Mouse (Mus musculus): Measurements from ENCODE around the gene Mef2a. TPM values are rescaled to one million over a fixed set of nuclear protein-coding genes. Genes with fewer than 3 reads are reported as not detected.

Gene Mef2a
- total RNA-seq, 1 experiment = 14.3 TPM

GRCm38 (mm10) chr7:67228891-67229602, 143.6 kb downstream of the Mef2a start:
- Histone ChIP-seq H3K4me3 (ENCODE audit: insufficient read depth in 1 of 2, low read depth in 1 of 2, low read length in 2 of 2, poor library complexity in 1 of 2, severe bottlenecking in 1 of 2) (no peak overlapping the region), H3K9ac (ENCODE audit: insufficient read depth, low read depth, low read length, poor library complexity, severe bottlenecking) (no peak overlapping the region), H3K36me3 (ENCODE audit: control insufficient read depth, insufficient read depth, low read length, poor library complexity, severe bottlenecking) (no peaks in the 10 kb centered on the region; the same call in none of the 2 replicates), H3K27ac (ENCODE audit: insufficient read depth, low read depth, low read length, poor library complexity, severe bottlenecking) (no peak overlapping the region), H3K9me3 (ENCODE audit: control insufficient read depth, insufficient read depth, low read depth, low read length) (no peaks in the 10 kb centered on the region), H3K4me1 (ENCODE audit: control insufficient read depth in 2 of 2, insufficient read depth in 2 of 2, low read length in 2 of 2, poor library complexity in 1 of 2) (no peaks in the 10 kb centered on the region)
- peak; percentile 12 for DNase-seq (ENCODE audit: low read depth, low spot score)
- in situ Hi-C loops (cut with MboI; ENCODE audit: low sequenced_read_pairs in 2 of 2, unreplicated experiment in 2 of 2) = no loop called here
- TF ChIP-seq ZNF384 (IDR thresholded peaks at IDR 0.05; ENCODE audit: low read depth, low read length) (no peak), ZC3H11A (IDR thresholded peaks at IDR 0.05; ENCODE audit: borderline replicate concordance, low read depth, low read length) (no peak), MAFK (IDR thresholded peaks at IDR 0.05; ENCODE audit: insufficient read depth, low read depth, low read length) (no peak), CHD2 (IDR thresholded peaks at IDR 0.05; ENCODE audit: low read depth, low read length) (no peak), HCFC1 (IDR thresholded peaks at IDR 0.05; ENCODE audit: borderline replicate concordance, insufficient read depth, low read length) (no peak)

DNA sequence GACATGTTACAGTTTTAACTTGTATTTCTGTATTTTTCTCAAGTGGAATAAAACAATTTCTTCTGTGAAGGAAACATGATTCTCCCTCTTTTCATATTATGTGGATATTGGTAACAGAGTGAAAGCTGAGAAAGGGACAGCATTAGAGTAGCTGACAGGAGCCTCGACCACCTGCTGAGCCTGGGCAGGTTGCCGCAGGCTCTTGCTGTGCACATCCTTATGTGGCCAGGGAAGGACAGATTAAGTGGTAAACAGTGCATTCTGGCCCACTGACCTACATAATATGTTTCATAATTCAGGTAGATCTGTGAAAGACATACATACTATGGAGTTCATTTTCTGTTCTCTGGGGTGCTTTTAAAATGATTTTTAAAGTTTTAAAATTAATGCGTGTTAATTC, 144.3 kb downstream of the Mef2a start:
- in situ Hi-C loops (cut with MboI; ENCODE audit: low sequenced_read_pairs in 2 of 2, unreplicated experiment in 2 of 2) = no loop called here
- DNase-seq (ENCODE audit: low read depth, low spot score) = no peak
- H3K36me3 ChIP-seq (ENCODE audit: control insufficient read depth, insufficient read depth, low read length, poor library complexity, severe bottlenecking) = no peaks in the 10 kb centered on the region; the same call in none of the 2 replicates
- no peak overlapping the region for H3K4me3 ChIP-seq (ENCODE audit: insufficient read depth in 1 of 2, low read depth in 1 of 2, low read length in 2 of 2, poor library complexity in 1 of 2, severe bottlenecking in 1 of 2)
- no peak for TF ChIP-seq HCFC1 (IDR thresholded peaks at IDR 0.05; ENCODE audit: borderline replicate concordance, insufficient read depth, low read length)
- no peak for TF ChIP-seq ZC3H11A (IDR thresholded peaks at IDR 0.05; ENCODE audit: borderline replicate concordance, low read depth, low read length)
- TF ChIP-seq ZNF384 (IDR thresholded peaks at IDR 0.05; ENCODE audit: low read depth, low read length) = no peak
- TF ChIP-seq CHD2 (IDR thresholded peaks at IDR 0.05; ENCODE audit: low read depth, low read length) = no peak
- no peak for TF ChIP-seq MAFK (IDR thresholded peaks at IDR 0.05; ENCODE audit: insufficient read depth, low read depth, low read length)
- H3K4me1 ChIP-seq (ENCODE audit: control insufficient read depth in 2 of 2, insufficient read depth in 2 of 2, low read length in 2 of 2, poor library complexity in 1 of 2) = no peaks in the 10 kb centered on the region
- H3K9me3 ChIP-seq (ENCODE audit: control insufficient read depth, insufficient read depth, low read depth, low read length) = no peaks in the 10 kb centered on the region
- no peak overlapping the region for H3K27ac ChIP-seq (ENCODE audit: insufficient read depth, low read depth, low read length, poor library complexity, severe bottlenecking)
- H3K9ac ChIP-seq (ENCODE audit: insufficient read depth, low read depth, low read length, poor library complexity, severe bottlenecking) = no peak overlapping the region

DNA sequence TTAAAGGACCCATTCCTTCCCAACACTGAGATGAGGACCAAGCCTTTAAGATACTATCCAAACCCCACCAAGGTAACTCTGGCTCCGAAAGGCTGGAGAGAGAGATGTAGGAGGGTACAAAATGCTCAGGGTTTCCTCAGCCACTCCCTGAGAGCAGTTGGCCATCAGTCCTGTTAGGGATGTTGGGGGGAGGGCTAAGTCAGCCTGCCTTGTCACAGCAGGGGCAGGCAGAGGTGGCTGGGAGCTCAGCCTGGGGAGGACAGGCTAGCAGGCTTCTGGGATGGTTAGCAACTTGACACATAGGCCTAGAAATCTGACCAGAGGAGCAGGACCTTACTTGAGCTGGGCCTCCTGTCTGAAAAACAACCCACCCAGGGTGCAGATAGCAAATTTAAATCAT, 145.1 kb downstream of the Mef2a start:
- H3K27ac ChIP-seq (ENCODE audit: insufficient read depth, low read depth, low read length, poor library complexity, severe bottlenecking) = no peak overlapping the region
- in situ Hi-C loops (cut with MboI; ENCODE audit: low sequenced_read_pairs in 2 of 2, unreplicated experiment in 2 of 2) = no loop called here
- H3K36me3 ChIP-seq (ENCODE audit: control insufficient read depth, insufficient read depth, low read length, poor library complexity, severe bottlenecking) = no peaks in the 10 kb centered on the region; the same call in none of the 2 replicates
- no peak for TF ChIP-seq ZNF384 (IDR thresholded peaks at IDR 0.05; ENCODE audit: low read depth, low read length)
- no peak for TF ChIP-seq ZC3H11A (IDR thresholded peaks at IDR 0.05; ENCODE audit: borderline replicate concordance, low read depth, low read length)
- TF ChIP-seq MAFK (IDR thresholded peaks at IDR 0.05; ENCODE audit: insufficient read depth, low read depth, low read length) = no peak
- TF ChIP-seq HCFC1 (IDR thresholded peaks at IDR 0.05; ENCODE audit: borderline replicate concordance, insufficient read depth, low read length) = no peak
- no peak for TF ChIP-seq CHD2 (IDR thresholded peaks at IDR 0.05; ENCODE audit: low read depth, low read length)
- H3K4me1 ChIP-seq (ENCODE audit: control insufficient read depth in 2 of 2, insufficient read depth in 2 of 2, low read length in 2 of 2, poor library complexity in 1 of 2) = no peaks in the 10 kb centered on the region
- H3K9me3 ChIP-seq (ENCODE audit: control insufficient read depth, insufficient read depth, low read depth, low read length) = no peaks in the 10 kb centered on the region
- no peak for DNase-seq (ENCODE audit: low read depth, low spot score)
- no peak overlapping the region for H3K9ac ChIP-seq (ENCODE audit: insufficient read depth, low read depth, low read length, poor library complexity, severe bottlenecking)
- H3K4me3 ChIP-seq (ENCODE audit: insufficient read depth in 1 of 2, low read depth in 1 of 2, low read length in 2 of 2, poor library complexity in 1 of 2, severe bottlenecking in 1 of 2) = no peak overlapping the region

GRCm38 (mm10) chr7:67225943-67226625, 146.6 kb downstream of the Mef2a start:
- Histone ChIP-seq H3K4me3 (ENCODE audit: insufficient read depth in 1 of 2, low read depth in 1 of 2, low read length in 2 of 2, poor library complexity in 1 of 2, severe bottlenecking in 1 of 2) (no peak overlapping the region), H3K27ac (ENCODE audit: insufficient read depth, low read depth, low read length, poor library complexity, severe bottlenecking) (no peak overlapping the region), H3K9me3 (ENCODE audit: control insufficient read depth, insufficient read depth, low read depth, low read length) (no peaks in the 10 kb centered on the region), H3K9ac (ENCODE audit: insufficient read depth, low read depth, low read length, poor library complexity, severe bottlenecking) (no peak overlapping the region), H3K4me1 (ENCODE audit: control insufficient read depth in 2 of 2, insufficient read depth in 2 of 2, low read length in 2 of 2, poor library complexity in 1 of 2) (no peaks in the 10 kb centered on the region), H3K36me3 (ENCODE audit: control insufficient read depth, insufficient read depth, low read length, poor library complexity, severe bottlenecking) (no peaks in the 10 kb centered on the region; the same call in 1 of the 2 replicates)
- in situ Hi-C loops (cut with MboI; ENCODE audit: low sequenced_read_pairs in 2 of 2, unreplicated experiment in 2 of 2) = no loop called here
- no peak for TF ChIP-seq ZNF384 (IDR thresholded peaks at IDR 0.05; ENCODE audit: low read depth, low read length)
- TF ChIP-seq CHD2 (IDR thresholded peaks at IDR 0.05; ENCODE audit: low read depth, low read length) = no peak
- no peak for TF ChIP-seq ZC3H11A (IDR thresholded peaks at IDR 0.05; ENCODE audit: borderline replicate concordance, low read depth, low read length)
- no peak for TF ChIP-seq MAFK (IDR thresholded peaks at IDR 0.05; ENCODE audit: insufficient read depth, low read depth, low read length)
- no peak for TF ChIP-seq HCFC1 (IDR thresholded peaks at IDR 0.05; ENCODE audit: borderline replicate concordance, insufficient read depth, low read length)
- no peak for DNase-seq (ENCODE audit: low read depth, low spot score)
